ENCODE assay signal across 7 mouse cellular contexts in genomic region chr7:29170755-29171561, GRCm38 (mm10). TPM values are rescaled to one million over a fixed set of nuclear protein-coding genes. Genes with fewer than 3 reads are reported as not detected.
DNase-seq lines count a peak whose midpoint lies in the region; ATAC-seq and TF ChIP-seq lines count a peak whose summit lies in the region.

No protein-coding gene starts in this region.

- no peak for TF ChIP-seq EP300 in heart, postnatal 0 days (IDR thresholded peaks at IDR 0.05; ENCODE audit: low read depth)

- peak; percentile 30 for ATAC-seq in common myeloid progenitor, adult 5-6 weeks (replicated peaks; ENCODE audit: low read depth, poor library complexity, severe bottlenecking)
- ATAC-seq in heart, postnatal 0 days (ENCODE audit: insufficient read depth, low read depth): no peak
- peak; percentile 9; the same call in 1 of the 2 replicates for ATAC-seq in liver, embryonic 12.5 days

- H3K9me3 ChIP-seq in heart, postnatal 0 days (replicated peaks; ENCODE audit: control insufficient read depth, low read length): no peaks in the 10 kb centered on the region
- H3K9me3 ChIP-seq in liver, embryonic 12.5 days (replicated peaks): no peaks in the 10 kb centered on the region

- no peak for TF ChIP-seq POLR2A in thymus, adult 2 months (IDR thresholded peaks at IDR 0.05; ENCODE audit: control insufficient read depth, extremely low read depth, insufficient read depth, low read length, poor library complexity)

- 0 out of 2 replicates have a peak overlapping the region, but pooled peaks have one; percentile 15 for H3K9ac ChIP-seq in heart, postnatal 0 days (replicated peaks; ENCODE audit: low read depth, low read length)
- H3K9ac ChIP-seq in liver, embryonic 12.5 days: peak overlapping the region; percentile 34

- peak overlapping the region; percentile 66 for H3K4me2 ChIP-seq in heart, postnatal 0 days (ENCODE audit: low read depth, low read length)
- peak overlapping the region; percentile 69 for H3K4me2 ChIP-seq in liver, embryonic 12.5 days

- 2% methylated on average over 43 of the region's 43 CpGs for WGBS in thymus, adult 2 months
- 4% methylated on average over 42 of the region's 43 CpGs for WGBS in heart, postnatal 0 days
- 1% methylated on average over 43 of the region's 43 CpGs for WGBS in liver, embryonic 12.5 days (ENCODE audit: insufficient replicate concordance)

- H3K36me3 ChIP-seq in thymus, adult 2 months (ENCODE audit: control insufficient read depth, insufficient read depth, low read length): peaks cover 35% of the 10 kb centered on the region
- peaks cover 28% of the 10 kb centered on the region for H3K36me3 ChIP-seq in heart, postnatal 0 days (replicated peaks; ENCODE audit: control insufficient read depth, insufficient read depth, low read length)
- peaks cover 32% of the 10 kb centered on the region for H3K36me3 ChIP-seq in liver, embryonic 12.5 days

- TF ChIP-seq CTCF in thymus, adult 2 months (IDR thresholded peaks at IDR 0.05; ENCODE audit: borderline replicate concordance, control insufficient read depth, extremely low read depth, insufficient read depth, low read length, poor library complexity): no peak
- no peak for TF ChIP-seq CTCF in heart, postnatal 0 days (IDR thresholded peaks at IDR 0.05; ENCODE audit: low read depth)

- H3K27me3 ChIP-seq in thymus, adult 2 months (ENCODE audit: control insufficient read depth, insufficient read depth, low read length): peaks cover 21% of the 10 kb centered on the region
- H3K27me3 ChIP-seq in heart, postnatal 0 days (ENCODE audit: control insufficient read depth, insufficient read depth, low read length): peaks cover 50% of the 10 kb centered on the region
- H3K27me3 ChIP-seq in liver, embryonic 12.5 days (replicated peaks): peaks cover 84% of the 10 kb centered on the region

- intact Hi-C loops in left cerebral cortex, postnatal 14 days (cut with DNase I): loop anchor here (5.0 to 10.0 kb wide), 2 partner anchors 131 to 194 kb away; partner anchors contain the start of gene Dpf1

- DNase-seq in thymus, adult 2 months: no peak
- DNase-seq in thymus, postnatal 25 days: no peak
- DNase-seq in heart, postnatal 0 days (ENCODE audit: low spot score): peak; percentile 25
- DNase-seq in natural killer cell, adult 2 months (ENCODE audit: low spot score in 2 of 2): peak; percentile 21 to 41
- no peak for DNase-seq in left cerebral cortex, postnatal 14 days (ENCODE audit: low spot score in 2 of 2)

- no peak overlapping the region for H3K27ac ChIP-seq in thymus, adult 2 months (ENCODE audit: control insufficient read depth, insufficient read depth, low read length)
- no peak overlapping the region for H3K27ac ChIP-seq in heart, postnatal 0 days (ENCODE audit: low read depth)
- H3K27ac ChIP-seq in liver, embryonic 12.5 days: no peak overlapping the region

- peaks cover 31% of the 10 kb centered on the region for H3K4me1 ChIP-seq in thymus, adult 2 months (replicated peaks; ENCODE audit: control insufficient read depth, insufficient read depth, low read length)
- peaks cover 16% of the 10 kb centered on the region for H3K4me1 ChIP-seq in heart, postnatal 0 days (ENCODE audit: control insufficient read depth, insufficient read depth)
- peaks cover 39% of the 10 kb centered on the region for H3K4me1 ChIP-seq in liver, embryonic 12.5 days

- peak overlapping the region; percentile 18 for H3K4me3 ChIP-seq in thymus, adult 2 months (ENCODE audit: control insufficient read depth, insufficient read depth, low read length)
- H3K4me3 ChIP-seq in heart, postnatal 0 days (ENCODE audit: low read depth, low read length): peak overlapping the region; percentile 59
- H3K4me3 ChIP-seq in liver, embryonic 12.5 days: peak overlapping the region; percentile 54

RNA-seq across cellular contexts. Expression of gene Spred3, which starts 0.7 kb away (rescaled TPM):
- polyA plus RNA-seq in thymus, adult 2 months (2012; rRNA removed): 2.2 and 2.7 TPM in 2 replicates
- 1.2 and 3.8 TPM in 2 replicates for total RNA-seq in common myeloid progenitor, adult 5-6 weeks (2017)
- total RNA-seq in heart, postnatal 0 days (2014; rRNA removed; ENCODE audit: low replicate concordance): 2.7 and 4.7 TPM in 2 replicates
- 0.80 and 1.00 TPM in 2 replicates for polyA plus RNA-seq in heart, postnatal 0 days (2015; fragmentation: Nextera tagmentation; extraction: Ambion mirVana)
- polyA plus RNA-seq in liver, embryonic 12.5 days (2016; fragmentation: Nextera tagmentation; extraction: Ambion mirVana): 0.72 TPM in 2 replicates
- total RNA-seq in left cerebral cortex, postnatal 14 days (2021): 10 to 100 TPM; 45.7 to 48.0 TPM

RNA-seq across cellular contexts. Expression of gene Ggn, which starts 0.9 kb away (rescaled TPM):
- polyA plus RNA-seq in thymus, adult 2 months (2012; rRNA removed): 0.53 and 0.66 TPM in 2 replicates
- total RNA-seq in common myeloid progenitor, adult 5-6 weeks (2017): 0.92 and 1.6 TPM in 2 replicates
- 0.23 TPM in 1 of 2 replicates, not detected in the other for total RNA-seq in heart, postnatal 0 days (2014; rRNA removed; ENCODE audit: low replicate concordance)
- polyA plus RNA-seq in heart, postnatal 0 days (2015; fragmentation: Nextera tagmentation; extraction: Ambion mirVana): 0.14 and 0.26 TPM in 2 replicates
- polyA plus RNA-seq in liver, embryonic 12.5 days (2016; fragmentation: Nextera tagmentation; extraction: Ambion mirVana): 0.07 and 0.26 TPM in 2 replicates
- 1 to 10 TPM in 1 of 2 experiments, under 1 TPM in 1; 0.92 to 1.2 TPM for total RNA-seq in left cerebral cortex, postnatal 14 days (2021)

RNA-seq across cellular contexts. Expression of gene Psmd8, which starts 9.5 kb away (rescaled TPM):
- polyA plus RNA-seq in thymus, adult 2 months (2012; rRNA removed): 254 and 284 TPM in 2 replicates
- 130 and 171 TPM in 2 replicates for total RNA-seq in common myeloid progenitor, adult 5-6 weeks (2017)
- total RNA-seq in heart, postnatal 0 days (2014; rRNA removed; ENCODE audit: low replicate concordance): 296 and 383 TPM in 2 replicates
- polyA plus RNA-seq in heart, postnatal 0 days (2015; fragmentation: Nextera tagmentation; extraction: Ambion mirVana): 250 and 255 TPM in 2 replicates
- polyA plus RNA-seq in liver, embryonic 12.5 days (2016; fragmentation: Nextera tagmentation; extraction: Ambion mirVana): 170 and 180 TPM in 2 replicates
- 100 to 1,000 TPM; 161 to 165 TPM for total RNA-seq in left cerebral cortex, postnatal 14 days (2021)

RNA-seq across cellular contexts. Expression of gene Fam98c, which starts 14.9 kb away (rescaled TPM):
- polyA plus RNA-seq in thymus, adult 2 months (2012; rRNA removed): 88.8 and 92.3 TPM in 2 replicates
- 23.2 and 28.2 TPM in 2 replicates for total RNA-seq in common myeloid progenitor, adult 5-6 weeks (2017)
- 24.5 and 28.1 TPM in 2 replicates for total RNA-seq in heart, postnatal 0 days (2014; rRNA removed; ENCODE audit: low replicate concordance)
- polyA plus RNA-seq in heart, postnatal 0 days (2015; fragmentation: Nextera tagmentation; extraction: Ambion mirVana): 23.1 and 23.2 TPM in 2 replicates
- polyA plus RNA-seq in liver, embryonic 12.5 days (2016; fragmentation: Nextera tagmentation; extraction: Ambion mirVana): 12.4 and 12.5 TPM in 2 replicates
- total RNA-seq in left cerebral cortex, postnatal 14 days (2021): 10 to 100 TPM; 32.7 to 37.5 TPM

RNA-seq across cellular contexts. Expression of gene Rasgrp4, which starts 36.3 kb away (rescaled TPM):
- polyA plus RNA-seq in thymus, adult 2 months (2012; rRNA removed): 44.9 and 54.5 TPM in 2 replicates
- 0.41 and 0.63 TPM in 2 replicates for total RNA-seq in common myeloid progenitor, adult 5-6 weeks (2017)
- total RNA-seq in heart, postnatal 0 days (2014; rRNA removed; ENCODE audit: low replicate concordance): 0.19 and 1.9 TPM in 2 replicates
- polyA plus RNA-seq in heart, postnatal 0 days (2015; fragmentation: Nextera tagmentation; extraction: Ambion mirVana): 0.18 and 0.79 TPM in 2 replicates
- 0.38 and 0.79 TPM in 2 replicates for polyA plus RNA-seq in liver, embryonic 12.5 days (2016; fragmentation: Nextera tagmentation; extraction: Ambion mirVana)
- 1 to 10 TPM; 1.8 to 2.2 TPM for total RNA-seq in left cerebral cortex, postnatal 14 days (2021)

Comparison
In these comparisons a context has a peak if more than half of its experiments do, and no peak if none do; other contexts are left out.
1. DNase-seq: peak in heart, postnatal 0 days (single experiment) and natural killer cell, adult 2 months (2 of 2); none in thymus, adult 2 months (single experiment), thymus, postnatal 25 days (single experiment) and left cerebral cortex, postnatal 14 days (0 of 2).
2. Peak in every context shown above with its lines, with median percentiles within 50 percentile points of each other: H3K4me3 ChIP-seq.